Mouse (Mus musculus) mature B cell (primary cell): ENCODE data around the gene Acss2.
"Not testable (repeated sequence)": the region's sequence is repeated elsewhere in the genome, so short reads cannot be mapped to it uniquely, and the experiment has no call there.

Experiments used
- in situ Hi-C: fragments of 300-500 bp; cut with MboI; formaldehyde crosslinking; loops from 2 replicates; pipeline ENCODE4 v1.14.3; 2019

Gene Acss2

GRCm38 (mm10) chr2:155537761-155538462 lies 20.2 kb downstream of the Acss2 start:
- in situ Hi-C loops: no loop called here

- in situ Hi-C loops: not testable (repeated sequence)
Measured at GRCm38 (mm10) chr2:155538463-155539057, 20.8 kb downstream of the Acss2 start.

- in situ Hi-C loops: no loop called here
Measured at GRCm38 (mm10) chr2:155539696-155540095, 21.9 kb downstream of the Acss2 start.

GRCm38 (mm10) chr2:155540822-155541458 lies 23.2 kb downstream of the Acss2 start:
- in situ Hi-C loops: no loop called here

GRCm38 (mm10) chr2:155546955-155547354 lies 29.2 kb downstream of the Acss2 start:
- in situ Hi-C loops: no loop called here

- in situ Hi-C loops: no loop called here
Measured at GRCm38 (mm10) chr2:155552336-155552735, 34.6 kb downstream of the Acss2 start.

- in situ Hi-C loops: no loop called here
Measured at GRCm38 (mm10) chr2:155552949-155553354, 35.2 kb downstream of the Acss2 start.

DNA sequence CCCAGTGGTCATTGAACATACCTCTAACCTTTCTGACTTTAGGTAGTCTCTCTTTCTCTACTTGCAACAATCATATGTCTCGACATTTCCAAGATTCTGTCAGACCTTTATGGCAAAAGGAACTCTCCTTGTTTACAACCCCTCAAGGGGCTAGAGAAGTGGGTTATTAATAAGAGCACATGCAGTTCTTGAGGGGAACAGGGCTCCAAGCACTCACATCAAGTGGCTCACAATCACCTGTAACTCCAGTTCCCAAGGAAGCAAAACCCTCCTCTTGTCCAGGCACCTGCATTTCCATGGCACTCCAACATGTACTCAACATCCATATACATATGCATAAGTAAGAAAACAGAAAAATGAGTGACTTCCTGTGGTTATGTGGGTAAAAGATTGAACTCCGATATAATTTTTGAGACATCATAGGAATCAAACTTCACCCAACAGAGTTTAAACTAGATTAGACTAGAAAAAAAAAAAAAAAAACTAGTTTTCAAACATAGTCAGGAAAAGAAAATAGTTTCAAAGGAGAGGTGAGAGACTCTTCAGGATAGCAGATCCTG lies 36.8 kb downstream of the Acss2 start:
- in situ Hi-C loops: no loop called here

DNA sequence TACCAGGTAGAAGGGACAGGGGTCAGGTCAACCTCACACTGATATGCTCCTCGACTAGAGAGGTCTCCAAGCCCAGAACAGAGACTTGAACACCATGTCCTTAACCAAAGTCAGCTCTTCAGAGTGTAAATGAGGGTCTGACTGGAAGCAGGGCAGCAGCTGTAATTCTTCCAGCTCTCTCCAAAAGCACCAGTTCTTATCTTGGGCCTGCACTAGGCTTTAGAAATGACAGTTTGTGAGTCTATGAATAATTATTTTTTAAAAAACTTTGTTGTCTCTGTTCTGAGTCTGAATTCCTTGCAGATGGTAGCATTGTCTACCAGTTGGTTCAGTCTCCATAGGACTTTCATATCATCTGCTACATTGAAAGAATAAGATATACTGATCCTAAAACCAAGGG lies 44.5 kb downstream of the Acss2 start:
- in situ Hi-C loops: no loop called here

DNA sequence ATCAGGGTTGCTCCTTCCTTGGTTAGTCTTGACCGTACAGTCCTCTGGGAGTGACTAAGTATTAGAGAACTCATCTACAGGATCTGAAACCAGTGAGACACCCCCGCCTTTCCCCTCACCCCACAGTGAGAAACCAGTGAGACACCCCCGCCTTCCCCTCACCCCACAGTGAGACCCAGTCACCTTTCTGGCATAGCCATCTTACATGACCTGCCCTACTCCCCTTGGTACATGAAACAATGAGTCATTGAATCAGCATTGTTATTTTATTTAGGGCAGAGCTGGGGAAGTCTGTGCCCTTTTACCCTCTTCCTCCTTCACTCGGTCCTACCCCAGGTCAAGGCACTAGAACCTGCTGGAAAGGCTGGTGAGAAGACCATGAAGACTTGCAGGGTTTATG lies 45.2 kb downstream of the Acss2 start:
- in situ Hi-C loops: no loop called here

DNA sequence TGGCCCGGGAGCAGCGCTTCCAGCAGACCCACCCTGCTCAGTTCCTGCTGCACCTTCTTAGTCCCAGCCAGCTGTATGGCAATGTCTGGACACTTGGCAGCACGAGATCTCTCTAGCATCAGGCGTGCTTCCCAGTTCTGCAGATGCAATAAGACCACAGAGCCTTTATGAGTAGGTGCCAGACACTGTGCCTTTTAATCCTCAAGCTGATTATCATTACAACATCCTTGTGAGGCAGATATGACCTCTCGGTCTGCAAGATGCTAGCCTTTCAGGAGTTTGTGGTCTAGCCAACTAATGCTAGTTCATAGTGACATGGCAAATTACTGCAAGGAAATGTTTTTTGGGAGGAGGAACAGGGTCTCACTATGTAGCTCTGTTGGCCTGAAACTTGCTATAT lies 50.0 kb downstream of the Acss2 start:
- in situ Hi-C loops: no loop called here

DNA sequence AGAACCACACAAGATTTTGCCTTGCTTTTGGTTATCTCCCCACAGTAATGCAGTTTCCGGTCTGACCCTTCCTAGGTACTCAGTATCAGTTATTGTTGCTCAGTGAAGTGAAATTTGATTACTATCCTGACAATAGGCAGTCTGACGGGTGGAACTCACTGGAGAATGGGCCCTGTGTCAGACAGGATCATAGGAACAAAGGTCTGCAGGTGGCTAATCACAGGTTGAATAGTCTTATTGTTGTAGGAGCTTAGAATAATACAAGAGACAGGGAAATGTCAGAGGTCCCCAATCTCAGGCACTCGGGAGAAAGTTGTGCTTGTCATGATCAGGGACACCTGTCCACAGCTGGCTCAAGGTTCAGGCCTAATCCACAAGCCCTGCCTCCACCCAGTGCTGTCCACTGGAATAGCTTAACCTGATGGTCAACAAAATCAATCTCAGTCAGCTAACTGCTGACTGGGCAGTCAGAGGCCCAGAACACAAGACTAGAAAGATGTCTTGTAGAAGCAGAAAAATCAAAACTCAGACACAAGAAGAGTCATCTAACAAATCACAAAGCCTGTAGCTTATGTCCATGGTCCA lies 51.6 kb downstream of the Acss2 start:
- in situ Hi-C loops: no loop called here

DNA sequence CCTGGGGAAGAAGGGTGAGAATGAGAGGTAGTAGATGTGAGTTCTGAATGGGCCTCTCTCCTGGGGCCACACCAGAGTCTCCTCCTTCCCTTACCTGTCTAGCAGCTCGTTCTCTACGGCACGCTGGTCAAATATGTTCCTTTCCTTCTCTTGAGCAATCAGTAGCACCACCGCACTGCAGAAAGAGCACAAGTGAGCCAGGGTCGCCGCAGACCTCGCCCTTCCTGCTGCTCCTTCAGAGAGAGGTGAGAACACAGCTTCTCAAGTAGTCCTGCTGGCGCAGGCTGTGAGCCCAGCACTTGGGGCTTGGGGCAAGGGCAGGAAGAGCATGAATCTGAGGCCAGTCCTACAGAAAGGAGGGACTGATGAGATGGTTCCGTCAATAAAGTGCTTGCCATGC lies 55.3 kb downstream of the Acss2 start:
- in situ Hi-C loops: loop anchor here (10.0 kb wide), 1 partner anchor 58 kb away; the partner anchor contains the start of genes Acss2 and Ggt7

DNA sequence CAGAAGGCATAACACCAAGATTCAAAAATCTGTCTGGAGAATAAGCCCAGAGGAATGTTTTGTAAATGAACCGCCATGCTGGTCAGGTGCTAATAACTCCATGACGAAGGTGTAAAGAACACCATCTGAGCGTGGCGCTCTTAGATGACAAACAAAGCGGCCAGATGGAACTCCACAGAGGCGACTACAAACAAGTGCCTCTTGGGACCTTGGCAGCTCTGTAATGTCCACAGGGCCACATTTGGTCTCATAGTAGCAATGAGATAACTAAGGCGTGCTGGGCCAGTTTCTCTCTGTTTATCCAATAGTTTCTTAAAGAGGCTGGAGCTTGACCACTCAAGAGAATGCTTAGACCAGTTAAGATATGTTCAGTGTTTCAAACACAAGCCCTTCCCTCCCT lies 56.2 kb downstream of the Acss2 start:
- in situ Hi-C loops: loop anchor here (10.0 kb wide), 1 partner anchor 59 kb away; the partner anchor contains the start of genes Acss2 and Ggt7

GRCm38 (mm10) chr2:155574700-155575099 lies 57.0 kb downstream of the Acss2 start:
- in situ Hi-C loops: loop anchor here (10.0 kb wide), 1 partner anchor 60 kb away; the partner anchor contains the start of genes Acss2 and Ggt7

- in situ Hi-C loops: loop anchor here (10.0 kb wide), 1 partner anchor 62 kb away; the partner anchor contains the start of genes Acss2 and Ggt7
Measured at GRCm38 (mm10) chr2:155576656-155577055, 58.9 kb downstream of the Acss2 start.

DNA sequence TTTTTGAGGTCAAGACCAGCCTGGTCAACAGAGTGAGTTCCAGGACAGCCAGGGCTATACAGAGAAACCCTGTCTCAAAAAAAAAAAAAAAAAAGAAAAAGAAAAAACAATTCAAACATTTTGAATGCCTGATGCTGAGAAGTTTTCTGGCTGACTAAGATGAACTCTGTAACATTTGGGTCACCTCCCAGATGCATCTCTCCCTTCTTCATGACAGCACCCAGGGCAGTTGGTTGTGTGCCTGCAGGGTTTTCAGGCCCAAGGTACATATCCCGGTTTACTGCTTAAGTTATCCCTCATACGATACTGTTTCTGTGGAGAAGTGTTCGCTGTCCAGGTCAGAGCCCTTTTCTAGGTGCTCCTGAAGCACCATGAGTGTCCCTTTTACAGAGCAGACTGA lies 62.6 kb downstream of the Acss2 start:
- in situ Hi-C loops: no loop called here

DNA sequence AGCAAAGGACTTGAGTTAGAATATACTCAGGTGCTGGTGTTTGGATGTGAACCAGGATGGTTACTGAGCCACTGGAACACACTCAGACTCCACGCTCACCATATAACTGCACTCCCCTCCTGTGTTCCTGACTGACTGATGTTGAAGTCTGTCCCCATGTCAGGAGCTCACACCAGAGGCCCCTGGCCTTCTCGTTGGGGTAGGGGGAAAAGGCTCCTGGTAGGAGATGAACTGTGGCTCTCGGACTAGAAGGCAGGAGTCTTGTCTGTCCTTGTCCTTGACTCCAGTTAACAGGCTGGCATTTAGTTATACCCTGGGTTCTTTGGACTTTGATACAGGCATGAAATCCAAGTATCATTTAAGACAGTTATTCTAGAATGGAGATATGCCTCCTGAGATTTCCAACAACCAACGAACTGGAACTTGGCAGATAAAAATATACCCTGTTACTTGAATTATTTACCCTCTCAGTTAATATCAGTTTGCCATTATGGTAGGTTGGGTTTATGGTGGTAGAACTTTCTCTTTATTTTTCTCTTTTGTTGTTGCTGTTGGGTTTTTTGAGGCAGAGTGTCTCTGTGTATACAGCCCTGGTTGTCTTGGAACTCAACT lies 64.7 kb downstream of the Acss2 start:
- in situ Hi-C loops: no loop called here

DNA sequence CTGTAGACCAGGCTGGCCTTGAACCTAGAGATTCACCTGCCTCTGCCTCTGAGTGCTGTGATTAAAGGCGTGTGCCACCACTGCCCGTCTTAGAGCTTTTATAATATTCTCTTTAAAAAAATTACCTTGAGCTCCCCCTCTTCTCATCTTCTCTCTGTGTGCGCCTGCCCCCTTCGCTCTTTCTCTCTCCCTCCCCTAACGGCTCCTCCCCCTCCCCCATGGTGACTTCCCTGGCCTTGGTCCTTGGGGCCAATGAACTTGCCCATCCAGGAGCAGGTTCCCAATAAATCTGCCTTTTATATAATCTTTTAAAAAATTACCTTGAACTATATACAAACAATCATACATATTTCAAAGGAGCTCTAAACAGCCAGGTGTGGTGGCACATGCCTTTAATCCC lies 65.2 kb downstream of the Acss2 start:
- in situ Hi-C loops: no loop called here

GRCm38 (mm10) chr2:155583927-155584530 lies 66.3 kb downstream of the Acss2 start:
- in situ Hi-C loops: no loop called here

- in situ Hi-C loops: no loop called here
Measured at GRCm38 (mm10) chr2:155585082-155585481, 67.3 kb downstream of the Acss2 start.
